Mouse (Mus musculus): ENCODE data around the gene Avpi1. TPM values are rescaled to one million over a fixed set of nuclear protein-coding genes. Genes with fewer than 3 reads are reported as not detected.

The Avpi1 gene
- polyA plus RNA-seq (2015; fragmentation: Nextera tagmentation; extraction: Ambion mirVana), result 64.3 and 64.4 TPM in 2 replicates

DNA sequence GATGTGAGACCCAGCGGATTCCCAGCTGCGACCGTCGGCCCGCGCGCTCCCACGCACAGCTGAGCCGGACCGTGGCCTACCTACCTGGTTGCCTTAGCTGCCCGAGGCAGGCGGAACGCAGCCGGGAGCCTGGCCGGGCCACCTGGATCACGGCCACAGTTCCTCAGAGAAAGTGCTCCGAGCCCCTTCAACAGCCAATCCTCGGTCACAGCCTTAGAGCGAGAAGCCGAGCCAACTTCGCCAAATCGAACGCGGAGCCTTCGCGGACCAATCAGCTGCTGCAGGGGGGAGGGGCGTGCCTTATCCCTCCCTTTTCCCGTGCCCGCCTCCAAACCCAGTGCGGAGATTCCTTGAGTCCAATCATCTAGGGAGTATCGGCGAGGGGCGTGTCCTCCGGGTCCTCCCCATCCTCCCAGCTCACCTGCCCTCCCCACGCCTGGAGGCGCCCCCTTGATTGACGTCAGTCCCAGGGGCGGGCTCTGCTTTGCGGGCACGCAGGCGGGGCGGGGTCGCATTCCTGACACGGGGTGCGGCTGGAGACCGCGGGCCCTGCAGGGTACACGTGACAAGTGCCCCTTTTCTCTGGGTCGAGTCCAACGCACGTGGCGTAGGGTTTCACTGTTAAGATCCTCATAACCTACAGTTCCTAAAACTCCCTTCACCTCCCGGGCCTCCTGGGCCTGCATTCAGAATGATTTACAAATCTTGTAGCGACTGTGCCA, at the start of gene Avpi1:
Gene Avpi1, minus strand, starts transcription at position 273 of the 722 bp plus-strand sequence.
- peak within 1 kb of the TSS; percentile 67 for H3K4me3 ChIP-seq
- H3K27me3 ChIP-seq, result no peaks in the 10 kb centered on the region

DNA sequence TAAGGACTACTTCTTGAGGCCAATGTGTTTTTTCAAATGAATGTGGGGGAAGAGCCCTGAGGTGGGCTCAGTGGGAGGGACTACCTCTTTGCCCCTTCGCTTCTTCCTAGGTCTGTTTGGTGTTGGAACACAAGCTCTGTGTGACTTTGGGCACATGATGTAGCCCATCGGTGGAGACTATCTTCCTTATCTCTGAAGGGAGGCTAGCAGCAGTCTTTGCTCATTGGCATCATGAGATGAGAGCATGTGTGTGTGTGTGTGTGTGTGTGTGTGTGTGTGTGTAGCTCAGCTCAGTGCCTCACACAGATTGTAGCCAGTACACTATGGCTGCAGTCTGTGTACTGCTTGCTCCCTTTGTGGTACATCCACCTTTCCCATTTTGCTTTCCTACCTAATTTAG, 48.6 kb upstream of the Avpi1 start:
- Histone ChIP-seq H3K4me1 (0 out of 2 replicates have a peak, but pooled peaks cover 2% of the 10 kb centered on the region), H3K27ac (no peak overlapping the region), H3K9ac (no peak overlapping the region), H3K36me3 (0 out of 2 replicates have a peak, but pooled peaks cover 5% of the 10 kb centered on the region), H3K4me3 (no peak overlapping the region), H3K9me3 (no peaks in the 10 kb centered on the region), H3K4me2 (no peak overlapping the region), H3K27me3 (no peaks in the 10 kb centered on the region)
- no peak for ATAC-seq (ENCODE audit: borderline replicate concordance, extremely low read depth, low FRiP score, low TSS enrichment)
- WGBS, result 76% methylated on average over 2 of the region's 2 CpGs

More for the DNA sequence above, at the start of gene Avpi1:
- H3K9me3 ChIP-seq, result no peaks in the 10 kb centered on the region
- under 1% methylated on average over 53 of the region's 54 CpGs for WGBS
- peaks cover 11% of the 10 kb centered on the region for H3K36me3 ChIP-seq
- H3K4me2 ChIP-seq, result peak within 1 kb of the TSS; percentile 84
- H3K9ac ChIP-seq, result peak within 1 kb of the TSS; percentile 90
- ATAC-seq (ENCODE audit: borderline replicate concordance, extremely low read depth, low FRiP score, low TSS enrichment), result peak; percentile 97
- peak within 1 kb of the TSS; percentile 96 for H3K27ac ChIP-seq
- peaks cover 49% of the 10 kb centered on the region for H3K4me1 ChIP-seq

DNA sequence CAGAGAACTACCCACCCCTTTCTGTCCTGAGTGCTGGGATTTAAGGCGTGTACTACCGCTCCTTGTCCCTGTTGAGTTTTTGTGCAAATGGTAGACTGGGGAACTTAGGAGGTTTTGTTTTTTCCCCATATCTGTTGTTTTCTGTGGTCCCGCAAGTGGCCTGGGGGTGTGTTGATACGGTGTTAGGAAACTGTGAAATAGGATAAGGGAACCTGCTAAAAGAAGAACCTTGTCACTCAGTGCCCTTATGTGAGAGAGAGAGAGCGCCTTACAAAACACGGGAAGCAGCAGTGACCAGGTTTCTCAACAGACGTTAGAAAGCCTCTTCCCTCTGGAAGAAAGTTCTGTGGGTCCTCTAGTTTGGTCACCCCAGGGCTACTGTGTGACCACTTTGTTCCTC, 48.0 kb upstream of the Avpi1 start:
- 0 out of 2 replicates have a peak, but pooled peaks cover 5% of the 10 kb centered on the region for H3K36me3 ChIP-seq
- no peak overlapping the region for H3K4me3 ChIP-seq
- no peaks in the 10 kb centered on the region for H3K9me3 ChIP-seq
- WGBS, result 86% methylated on average over 7 of the region's 7 CpGs
- no peak overlapping the region for H3K4me2 ChIP-seq
- no peak overlapping the region for H3K27ac ChIP-seq
- H3K9ac ChIP-seq, result no peak overlapping the region
- H3K27me3 ChIP-seq, result no peaks in the 10 kb centered on the region
- H3K4me1 ChIP-seq, result peaks cover 3% of the 10 kb centered on the region; the same call in 1 of the 2 replicates
- no peak for ATAC-seq (ENCODE audit: borderline replicate concordance, extremely low read depth, low FRiP score, low TSS enrichment)

DNA sequence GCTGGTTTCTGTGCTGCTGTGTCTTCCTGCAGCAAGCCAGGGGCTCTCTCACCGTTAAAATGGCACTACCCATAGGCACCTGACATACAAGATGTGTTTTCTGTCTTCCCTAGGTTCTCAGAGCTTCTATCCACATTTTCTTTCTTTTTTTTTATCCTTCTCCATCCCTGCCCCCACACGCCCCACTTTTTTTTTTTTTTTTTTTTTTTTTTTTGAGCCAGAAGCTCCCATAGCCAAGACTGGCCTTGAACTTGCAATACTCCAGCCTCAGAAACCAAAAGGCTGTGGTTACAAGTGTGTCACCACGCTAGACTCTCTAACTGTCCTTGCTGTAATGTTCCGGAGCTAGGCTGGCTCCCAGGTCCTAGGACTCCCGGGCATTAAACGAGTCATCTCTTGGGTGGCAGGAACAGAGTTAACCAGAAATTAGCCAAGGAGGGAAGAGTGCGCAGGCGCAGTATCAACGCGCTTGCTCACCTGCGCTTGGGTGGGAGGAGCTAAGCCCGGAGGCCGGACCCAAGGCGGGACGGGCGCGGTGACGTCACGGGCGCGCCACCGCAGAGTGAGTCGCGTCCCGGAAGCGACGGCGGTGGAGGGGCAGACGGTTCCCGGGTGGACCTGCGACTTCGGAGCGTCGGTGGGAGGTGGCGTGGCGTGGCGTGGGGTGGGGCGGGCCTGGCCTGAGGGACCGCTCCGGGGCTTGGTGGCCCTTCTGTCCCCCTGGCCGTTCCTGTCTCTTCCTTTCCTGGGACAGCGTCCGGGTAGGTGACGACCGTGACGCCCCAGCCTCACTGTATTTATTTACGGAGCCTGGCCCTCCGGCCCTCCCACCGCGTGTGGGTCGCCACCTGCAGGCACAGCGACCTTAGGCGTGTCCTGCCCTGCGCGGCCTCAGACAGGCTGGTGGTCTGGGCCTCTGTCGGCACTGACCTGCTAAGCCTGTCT, 41.4 kb upstream of the Avpi1 start:
- Histone ChIP-seq H3K27me3 (peaks cover 17% of the 10 kb centered on the region), H3K4me2 (peak overlapping the region; percentile 90), H3K4me3 (peak overlapping the region; percentile 95), H3K36me3 (no peaks in the 10 kb centered on the region), H3K9me3 (no peaks in the 10 kb centered on the region), H3K4me1 (peaks cover 25% of the 10 kb centered on the region), H3K27ac (0 out of 2 replicates have a peak overlapping the region, but pooled peaks have one; percentile 41), H3K9ac (peak overlapping the region; percentile 88)
- peak; percentile 89 for ATAC-seq (ENCODE audit: borderline replicate concordance, extremely low read depth, low FRiP score, low TSS enrichment)
- WGBS, result 2% methylated on average over 53 of the region's 56 CpGs

DNA sequence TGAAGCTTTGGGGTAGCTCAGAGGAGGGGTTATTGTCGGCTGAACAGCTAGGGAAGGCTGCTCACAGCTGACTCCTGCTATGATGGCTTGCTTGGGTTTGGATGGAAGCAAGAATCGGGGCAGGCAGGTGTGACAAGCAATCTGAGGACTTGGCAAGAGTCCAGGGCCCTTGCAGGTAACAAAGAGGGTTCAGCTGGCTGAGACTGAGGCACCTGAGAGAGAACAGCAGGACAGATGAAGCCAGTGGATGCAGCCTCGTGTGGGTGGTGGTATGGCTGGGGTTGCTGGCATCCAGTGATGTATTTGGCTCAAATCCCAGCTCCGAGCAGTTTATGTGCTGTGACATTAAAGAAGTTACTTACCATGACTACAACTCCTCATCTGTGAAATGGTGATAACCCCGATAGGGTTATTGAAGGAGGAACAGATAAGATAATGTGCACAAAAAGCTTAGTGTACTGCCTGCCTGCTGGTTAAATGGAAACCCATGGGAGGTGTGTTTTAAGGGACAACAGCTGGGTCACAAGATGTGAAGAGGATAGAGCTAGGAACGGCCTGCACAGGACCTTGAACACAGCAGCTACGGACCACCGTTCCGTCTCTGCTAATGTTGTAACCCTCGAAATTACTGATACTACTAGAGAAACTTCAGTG, 40.6 kb upstream of the Avpi1 start:
- WGBS, result 37% methylated on average over 10 of the region's 10 CpGs
- Histone ChIP-seq H3K4me3 (peak overlapping the region; percentile 95; the same call in 1 of the 2 replicates), H3K36me3 (no peaks in the 10 kb centered on the region), H3K9ac (no peak overlapping the region), H3K27me3 (peaks cover 17% of the 10 kb centered on the region), H3K4me1 (peaks cover 28% of the 10 kb centered on the region), H3K27ac (no peak overlapping the region), H3K9me3 (no peaks in the 10 kb centered on the region), H3K4me2 (peak overlapping the region; percentile 90; the same call in 1 of the 2 replicates)
- no peak for ATAC-seq (ENCODE audit: borderline replicate concordance, extremely low read depth, low FRiP score, low TSS enrichment)

DNA sequence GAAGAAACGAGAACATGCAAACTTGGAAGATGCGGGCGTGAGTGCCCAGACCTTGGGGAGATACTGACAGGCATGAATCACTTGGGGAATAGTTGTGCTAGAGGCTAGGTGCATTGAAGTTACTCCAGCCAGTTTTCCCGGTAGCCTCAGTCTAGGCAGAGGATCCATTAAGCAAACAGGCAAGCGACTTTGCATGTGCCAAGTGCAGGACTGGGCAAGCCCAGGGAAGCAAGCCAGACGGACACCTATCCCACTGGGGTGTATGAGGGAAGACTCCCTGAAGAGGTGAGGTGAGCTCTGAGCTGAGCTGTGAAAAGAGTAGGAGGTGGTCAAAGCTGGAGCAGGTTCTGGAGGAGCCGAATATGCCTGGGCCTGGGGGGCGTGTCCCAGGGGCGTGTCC, 38.6 kb upstream of the Avpi1 start:
- no peak overlapping the region for H3K27ac ChIP-seq
- peaks cover 17% of the 10 kb centered on the region for H3K27me3 ChIP-seq
- ATAC-seq (ENCODE audit: borderline replicate concordance, extremely low read depth, low FRiP score, low TSS enrichment), result no peak
- WGBS, result 56% methylated on average over 9 of the region's 9 CpGs
- H3K36me3 ChIP-seq, result no peaks in the 10 kb centered on the region
- no peak overlapping the region for H3K4me2 ChIP-seq
- no peak overlapping the region for H3K9ac ChIP-seq
- H3K4me1 ChIP-seq, result peaks cover 36% of the 10 kb centered on the region
- H3K4me3 ChIP-seq, result no peak overlapping the region
- H3K9me3 ChIP-seq, result no peaks in the 10 kb centered on the region

DNA sequence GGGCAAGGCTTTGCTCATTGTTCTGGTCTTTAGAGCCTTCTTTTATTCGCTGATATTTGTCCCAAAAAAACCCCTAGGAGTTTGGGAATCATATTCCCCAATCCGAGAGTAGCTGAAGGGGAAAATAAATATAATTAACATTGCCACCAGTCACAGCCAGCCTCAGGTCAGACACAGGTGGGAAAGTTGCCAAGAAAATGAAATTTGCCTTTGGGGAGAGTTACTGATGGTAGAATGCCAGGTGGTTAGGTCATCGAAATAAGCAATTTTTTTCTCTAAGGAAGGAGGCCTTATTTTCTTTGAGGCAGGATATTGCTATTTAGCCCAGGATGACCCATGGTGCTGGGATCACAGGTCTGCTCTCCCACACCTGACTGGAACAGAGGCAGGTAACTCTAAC, 37.9 kb upstream of the Avpi1 start:
- H3K4me3 ChIP-seq, result no peak overlapping the region
- H3K4me2 ChIP-seq, result no peak overlapping the region
- peaks cover 34% of the 10 kb centered on the region for H3K4me1 ChIP-seq
- peaks cover 17% of the 10 kb centered on the region for H3K27me3 ChIP-seq
- H3K9me3 ChIP-seq, result no peaks in the 10 kb centered on the region
- 36% methylated on average over 3 of the region's 3 CpGs for WGBS
- no peak for ATAC-seq (ENCODE audit: borderline replicate concordance, extremely low read depth, low FRiP score, low TSS enrichment)
- no peak overlapping the region for H3K9ac ChIP-seq
- H3K27ac ChIP-seq, result no peak overlapping the region
- no peaks in the 10 kb centered on the region for H3K36me3 ChIP-seq

DNA sequence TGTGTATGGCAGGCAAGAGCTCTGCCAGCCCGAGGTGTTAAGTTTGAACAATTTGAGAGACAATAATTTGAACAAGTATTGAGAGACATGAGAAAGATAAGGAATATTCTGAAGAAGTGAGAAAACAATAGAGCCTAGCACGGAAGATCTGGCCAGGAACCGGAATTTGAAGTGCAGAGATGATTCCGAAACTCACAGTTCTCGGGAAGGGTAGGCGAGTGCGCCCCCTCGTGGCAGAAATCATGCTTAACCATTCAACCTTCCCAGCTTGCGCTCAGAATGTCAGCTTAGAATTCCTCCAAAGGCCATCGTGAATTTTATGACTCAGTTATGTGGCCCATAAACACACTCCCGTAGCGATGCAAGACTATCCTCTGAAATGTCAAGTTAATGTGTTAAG, 37.3 kb upstream of the Avpi1 start:
- Histone ChIP-seq H3K4me1 (peaks cover 28% of the 10 kb centered on the region), H3K9ac (no peak overlapping the region), H3K4me3 (peak overlapping the region; percentile 23), H3K9me3 (no peaks in the 10 kb centered on the region), H3K27me3 (peaks cover 17% of the 10 kb centered on the region), H3K36me3 (no peaks in the 10 kb centered on the region), H3K4me2 (peak overlapping the region; percentile 49), H3K27ac (no peak overlapping the region)
- no peak for ATAC-seq (ENCODE audit: borderline replicate concordance, extremely low read depth, low FRiP score, low TSS enrichment)
- 3% methylated on average over 12 of the region's 12 CpGs for WGBS

DNA sequence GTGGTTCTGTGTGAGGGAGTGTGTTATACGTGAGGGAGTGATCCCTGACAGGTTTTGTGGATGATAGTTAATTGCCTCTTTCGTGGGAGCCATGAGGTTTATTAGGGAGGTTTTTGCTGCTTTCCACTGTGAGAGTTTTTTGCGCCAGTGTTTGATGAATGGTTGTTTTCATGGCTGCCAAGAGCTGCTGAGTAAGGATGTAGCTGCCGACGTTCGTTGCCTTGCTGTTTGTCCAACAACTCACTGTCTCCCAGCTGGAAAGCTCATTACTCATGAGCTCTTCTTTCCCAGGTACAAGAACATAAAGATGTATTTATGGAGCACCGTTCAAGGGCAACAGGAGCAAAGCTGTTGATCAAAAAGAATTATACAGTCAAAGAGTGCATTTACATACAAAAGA, 35.3 kb upstream of the Avpi1 start:
- 17% methylated on average over 7 of the region's 7 CpGs for WGBS
- no peak overlapping the region for H3K9ac ChIP-seq
- H3K36me3 ChIP-seq, result no peaks in the 10 kb centered on the region
- no peak overlapping the region for H3K4me3 ChIP-seq
- no peak overlapping the region for H3K27ac ChIP-seq
- peaks cover 13% of the 10 kb centered on the region for H3K4me1 ChIP-seq
- no peak overlapping the region for H3K4me2 ChIP-seq
- ATAC-seq (ENCODE audit: borderline replicate concordance, extremely low read depth, low FRiP score, low TSS enrichment), result no peak
- peaks cover 15% of the 10 kb centered on the region for H3K27me3 ChIP-seq
- no peaks in the 10 kb centered on the region for H3K9me3 ChIP-seq

DNA sequence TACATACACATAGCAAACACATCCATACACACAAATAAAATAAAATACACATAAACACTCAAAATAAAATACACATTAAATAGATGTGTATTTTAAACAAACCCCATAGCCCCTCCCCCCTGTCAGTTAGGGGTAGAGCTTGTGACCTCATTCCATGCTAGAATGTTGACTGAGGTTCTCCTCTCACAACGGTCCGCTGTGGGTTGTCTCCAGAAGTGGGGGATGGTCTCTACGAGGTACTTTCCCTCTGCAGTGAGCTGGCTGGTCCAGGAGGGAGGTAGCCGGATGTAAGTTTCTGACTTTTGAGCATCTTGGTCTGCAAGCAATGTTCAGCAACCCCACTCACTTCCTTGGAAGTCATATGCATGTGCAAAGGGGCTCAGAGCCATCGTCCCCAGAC, 34.9 kb upstream of the Avpi1 start, which contains the start of gene Zfyve27:
Gene Zfyve27, plus strand, starts transcription at position 188 of the 400 bp plus-strand sequence.
- no peaks in the 10 kb centered on the region for H3K9me3 ChIP-seq
- H3K4me1 ChIP-seq, result peaks cover 14% of the 10 kb centered on the region; the same call in 1 of the 2 replicates
- H3K27me3 ChIP-seq, result peaks cover 11% of the 10 kb centered on the region; the same call in 1 of the 2 replicates
- ATAC-seq (ENCODE audit: borderline replicate concordance, extremely low read depth, low FRiP score, low TSS enrichment), result no peak
- no peak within 1 kb of the TSS for H3K9ac ChIP-seq
- 34% methylated on average over 5 of the region's 5 CpGs for WGBS
- H3K36me3 ChIP-seq, result no peaks in the 10 kb centered on the region
- no peak within 1 kb of the TSS for H3K27ac ChIP-seq
- H3K4me3 ChIP-seq, result no peak within 1 kb of the TSS
- no peak within 1 kb of the TSS for H3K4me2 ChIP-seq

DNA sequence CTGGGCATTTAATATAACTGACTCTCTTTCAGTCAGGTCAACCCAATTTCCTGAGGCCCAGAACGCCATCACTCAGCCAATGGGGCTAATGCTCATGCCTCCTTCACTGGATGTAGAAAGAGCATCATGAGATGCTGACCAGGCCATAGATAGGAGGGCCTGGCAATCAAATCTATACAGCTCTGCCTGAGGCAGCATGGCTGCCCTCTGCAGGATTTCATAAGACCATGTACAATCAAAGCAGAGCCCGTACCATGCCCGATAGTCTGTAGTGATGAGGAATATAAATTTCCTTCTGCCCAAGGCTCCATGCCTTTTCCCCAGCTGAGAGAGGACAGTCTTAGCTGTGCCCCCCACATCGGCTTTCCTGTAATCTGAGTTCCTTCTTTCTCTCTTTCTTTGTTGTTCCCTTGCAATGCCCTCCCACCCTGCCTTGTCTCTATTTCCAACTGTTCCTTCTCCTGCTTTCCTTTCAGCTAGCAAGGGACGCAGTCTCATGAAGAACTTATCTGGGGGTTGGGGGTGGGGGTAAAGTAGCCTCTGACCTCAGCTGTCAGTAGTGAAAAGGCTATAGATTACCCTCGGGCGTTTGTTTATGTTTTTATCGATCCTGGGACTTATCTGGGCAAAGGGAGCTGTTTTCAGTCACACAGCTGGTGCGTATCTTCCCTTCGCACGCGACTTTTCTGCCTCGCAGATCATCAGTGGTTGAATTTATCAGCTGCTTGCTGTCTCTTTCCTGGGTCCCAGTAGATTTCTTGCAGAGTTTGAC, 29.6 kb upstream of the Avpi1 start:
- Histone ChIP-seq H3K27me3 (no peaks in the 10 kb centered on the region), H3K4me1 (peaks cover 12% of the 10 kb centered on the region), H3K4me3 (no peak overlapping the region), H3K27ac (peak overlapping the region; percentile 47), H3K36me3 (no peaks in the 10 kb centered on the region), H3K9ac (no peak overlapping the region), H3K9me3 (no peaks in the 10 kb centered on the region), H3K4me2 (peak overlapping the region; percentile 16; the same call in 1 of the 2 replicates)
- WGBS, result 31% methylated on average over 13 of the region's 13 CpGs
- peak; percentile 43; the same call in 1 of the 2 replicates for ATAC-seq (ENCODE audit: borderline replicate concordance, extremely low read depth, low FRiP score, low TSS enrichment)
